Mouse (Mus musculus) kidney, postnatal 10 days (tissue): ENCODE measurements around the gene Mapk6.
"Not testable (repeated sequence)": the region's sequence is repeated elsewhere in the genome, so short reads cannot be mapped to it uniquely, and the experiment has no call there.

Source experiments
- DNase-seq: peaks from one replicate; pipeline ENCODE4 v3.0.0; 2021; ENCODE audit warnings: mixed read lengths

The Mapk6 gene

GRCm38 (mm10) chr9:75409852-75410378 lies at the start of gene Mapk6:
Gene Mapk6, minus strand, starts transcription at chr9:75410005.
- DNase-seq: peak; percentile 99

- no peak for DNase-seq
These were observed 45.9 kb upstream of the Mapk6 start for GRCm38 (mm10) chr9:75455684-75456083.

GRCm38 (mm10) chr9:75453994-75454393 lies 44.2 kb upstream of the Mapk6 start:
- DNase-seq: no peak

GRCm38 (mm10) chr9:75448021-75448420 lies 38.2 kb upstream of the Mapk6 start:
- DNase-seq: no peak

- DNase-seq: not testable (repeated sequence)
These were observed 36.8 kb upstream of the Mapk6 start for GRCm38 (mm10) chr9:75446574-75446973.

GRCm38 (mm10) chr9:75444981-75445380 lies 35.2 kb upstream of the Mapk6 start:
- no peak for DNase-seq

- no peak for DNase-seq
These were observed 31.9 kb upstream of the Mapk6 start for GRCm38 (mm10) chr9:75441691-75442131.

GRCm38 (mm10) chr9:75440796-75441666 lies 31.2 kb upstream of the Mapk6 start, which contains the start of gene Leo1:
Gene Leo1, plus strand, starts transcription at chr9:75441524.
- peak; percentile 92 for DNase-seq

- peak; percentile 54 for DNase-seq
These were observed 28.0 kb upstream of the Mapk6 start for GRCm38 (mm10) chr9:75437653-75438385.

- peak; percentile 90 for DNase-seq
These were observed 26.1 kb upstream of the Mapk6 start for GRCm38 (mm10) chr9:75435918-75436317.

GRCm38 (mm10) chr9:75435291-75435690 lies 25.5 kb upstream of the Mapk6 start:
- DNase-seq: no peak

- DNase-seq: no peak
These were observed 25.1 kb upstream of the Mapk6 start for GRCm38 (mm10) chr9:75434872-75435271.

- peak; percentile 73 for DNase-seq
These were observed 24.5 kb upstream of the Mapk6 start for GRCm38 (mm10) chr9:75434172-75434793.

- no peak for DNase-seq
These were observed 22.9 kb upstream of the Mapk6 start for GRCm38 (mm10) chr9:75432694-75433093.

- DNase-seq: no peak
These were observed 21.2 kb upstream of the Mapk6 start for GRCm38 (mm10) chr9:75430822-75431621.

GRCm38 (mm10) chr9:75429657-75430056 lies 19.9 kb upstream of the Mapk6 start:
- DNase-seq: no peak

GRCm38 (mm10) chr9:75429040-75429439 lies 19.2 kb upstream of the Mapk6 start:
- DNase-seq: no peak

- no peak for DNase-seq
These were observed 18.4 kb upstream of the Mapk6 start for GRCm38 (mm10) chr9:75428274-75428600.

GRCm38 (mm10) chr9:75427366-75428273 lies 17.8 kb upstream of the Mapk6 start:
- no peak for DNase-seq

- DNase-seq: no peak
These were observed 16.1 kb upstream of the Mapk6 start for GRCm38 (mm10) chr9:75425796-75426391.
